Mouse (Mus musculus): Measurements from ENCODE around the gene Sh3gl2. TPM values are rescaled to one million over a fixed set of nuclear protein-coding genes. Genes with fewer than 3 reads are reported as not detected.

Gene Sh3gl2
- 12.6 and 14.5 TPM in 2 replicates for polyA plus RNA-seq (2012; rRNA removed; ENCODE audit: low replicate concordance)

GRCm38 (mm10) chr4:85205071-85205635 is at the start of gene Sh3gl2:
TSS of gene Sh3gl2 (plus strand) at chr4:85205126.

GRCm38 (mm10) chr4:85513792-85514191 is 308.9 kb downstream of the Sh3gl2 start, which contains the start of gene Adamtsl1:
TSS of gene Adamtsl1 (plus strand) at chr4:85514172.

